Mouse (Mus musculus) erythroblast, adult 5-6 weeks (primary cell): ENCODE measurements around the gene Zfp825. TPM values are rescaled to one million over a fixed set of nuclear protein-coding genes. Genes with fewer than 3 reads are reported as not detected.
A peak's percentile ranks its signal among the peaks of the same experiment; 100 is the strongest.
"Not testable (repeated sequence)": the region's sequence is repeated elsewhere in the genome, so short reads cannot be mapped to it uniquely, and the experiment has no call there.

ENCODE experiments used
- ATAC-seq: replicated peaks from 2 replicates; pipeline ENCODE4 v1.8.0; 2016; ENCODE audit warnings: moderate number of reproducible peaks, mild to moderate bottlenecking, moderate TSS enrichment, inconsistent platforms; ENCODE audit not compliant: poor library complexity, low FRiP score, severe bottlenecking
- total RNA-seq, 2 experiments: library from RNA; stranded (forward) in 1 of 2; stranded (reverse) in 1 of 2; fragments of 150-400 nt in 1 of 2; fragments of 200-764, 138-1000 nt in 1 of 2; gene quantifications; 2 replicates each; pipeline versions ENCODE4 v1.2.3 to v1.2.4; 2015 to 2017; ENCODE audit warnings: low replicate concordance in 2 of 2

Zfp825 gene
- total RNA-seq (2015; ENCODE audit: low replicate concordance) = 4.8 and 17.9 TPM in 2 replicates
- 2.2 and 5.2 TPM in 2 replicates for total RNA-seq (2017; ENCODE audit: low replicate concordance)

- peak; percentile 99 for ATAC-seq
Observed at GRCm38 (mm10) chr13:74493911-74494679, at the start of gene Zfp825. Gene Zfp825, minus strand, starts transcription at chr13:74493992.

- not testable (repeated sequence) for ATAC-seq
Observed at GRCm38 (mm10) chr13:74535418-74535817, 41.6 kb upstream of the Zfp825 start.

- ATAC-seq = not testable (repeated sequence)
Observed at GRCm38 (mm10) chr13:74534864-74535263, 41.1 kb upstream of the Zfp825 start.

DNA sequence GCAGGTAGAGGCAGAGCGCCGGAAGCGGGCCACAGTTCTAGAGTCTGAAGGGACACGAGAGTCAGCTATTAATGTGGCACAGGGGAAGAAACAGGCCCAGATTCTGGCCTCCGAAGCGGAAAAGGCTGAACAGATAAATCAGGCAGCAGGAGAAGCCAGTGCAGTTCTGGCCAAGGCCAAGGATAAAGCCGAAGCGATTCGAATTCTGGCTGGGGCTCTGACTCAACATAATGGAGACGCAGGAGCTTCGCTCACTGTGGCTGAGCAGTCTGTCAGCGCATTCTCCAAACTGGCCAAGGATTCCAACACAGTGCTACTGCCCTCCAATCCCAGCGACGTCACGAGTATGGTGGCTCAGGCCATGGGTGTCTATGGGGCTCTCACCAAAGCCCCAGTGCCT is 40.3 kb upstream of the Zfp825 start:
- no peak for ATAC-seq

GRCm38 (mm10) chr13:74531251-74531650 is 37.5 kb upstream of the Zfp825 start:
- ATAC-seq = not testable (repeated sequence)

DNA sequence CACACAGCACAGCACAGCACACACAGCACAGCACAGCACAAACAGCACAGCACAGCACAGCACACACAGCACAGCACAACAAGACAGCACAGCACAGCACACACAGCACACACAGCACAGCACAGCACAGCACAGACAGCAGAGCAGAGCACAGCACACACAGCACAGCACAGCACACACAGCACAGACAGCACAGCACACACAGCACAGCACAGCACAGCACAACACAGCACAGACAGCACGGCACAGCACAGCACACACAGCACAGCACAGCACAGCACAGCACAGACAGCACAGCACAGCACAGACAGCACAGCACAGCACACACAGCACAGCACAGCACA is 35.6 kb upstream of the Zfp825 start:
- peak; percentile 74 for ATAC-seq

- peak; percentile 67 for ATAC-seq
Observed at GRCm38 (mm10) chr13:74528519-74529371, 35.0 kb upstream of the Zfp825 start.

GRCm38 (mm10) chr13:74522481-74523237 is 28.9 kb upstream of the Zfp825 start:
- peak; percentile 82 for ATAC-seq

- not testable (repeated sequence) for ATAC-seq
Observed at GRCm38 (mm10) chr13:74522141-74522480, 28.3 kb upstream of the Zfp825 start.

- not testable (repeated sequence) for ATAC-seq
Observed at GRCm38 (mm10) chr13:74507981-74508380, 14.2 kb upstream of the Zfp825 start.

DNA sequence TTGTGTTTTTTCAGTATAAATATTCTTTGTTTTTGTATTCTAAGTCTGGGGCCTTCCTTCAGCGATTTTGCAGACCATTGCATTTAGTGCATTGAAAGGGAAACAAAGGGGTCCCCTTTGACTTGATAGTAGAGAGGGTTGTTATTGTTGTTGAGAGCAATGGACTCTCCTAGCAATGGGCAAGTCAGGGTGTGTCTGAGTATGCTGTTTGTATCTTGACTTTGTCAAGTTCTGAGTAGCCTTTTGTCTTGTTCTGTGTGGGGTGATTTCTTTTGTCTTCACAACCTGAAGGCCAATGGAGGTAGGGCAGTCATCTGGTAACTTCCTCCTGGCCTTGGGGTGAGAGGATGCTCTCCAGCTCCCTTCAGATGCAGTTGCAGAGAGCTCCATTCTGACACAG is 9.1 kb upstream of the Zfp825 start:
- ATAC-seq = not testable (repeated sequence)

DNA sequence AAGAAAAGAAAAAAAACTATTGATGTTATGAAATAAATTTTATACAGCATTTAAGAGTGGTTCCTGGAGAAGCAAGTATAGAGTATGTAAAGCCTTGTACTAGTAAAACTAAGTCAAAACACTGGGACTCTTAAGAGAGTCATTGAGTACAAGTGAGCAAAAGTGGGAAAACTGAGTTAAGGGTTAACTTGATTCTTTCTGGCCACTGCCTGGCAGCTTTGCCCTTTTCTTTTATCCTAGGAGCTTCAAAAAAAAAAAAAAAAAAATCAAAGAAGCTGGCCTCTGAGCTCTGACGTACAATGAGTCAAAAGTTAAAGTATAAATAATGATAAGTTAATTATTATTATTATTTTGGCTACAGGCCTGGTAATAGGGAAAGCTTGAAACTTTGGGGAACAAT is 5.9 kb upstream of the Zfp825 start:
- ATAC-seq = not testable (repeated sequence)

DNA sequence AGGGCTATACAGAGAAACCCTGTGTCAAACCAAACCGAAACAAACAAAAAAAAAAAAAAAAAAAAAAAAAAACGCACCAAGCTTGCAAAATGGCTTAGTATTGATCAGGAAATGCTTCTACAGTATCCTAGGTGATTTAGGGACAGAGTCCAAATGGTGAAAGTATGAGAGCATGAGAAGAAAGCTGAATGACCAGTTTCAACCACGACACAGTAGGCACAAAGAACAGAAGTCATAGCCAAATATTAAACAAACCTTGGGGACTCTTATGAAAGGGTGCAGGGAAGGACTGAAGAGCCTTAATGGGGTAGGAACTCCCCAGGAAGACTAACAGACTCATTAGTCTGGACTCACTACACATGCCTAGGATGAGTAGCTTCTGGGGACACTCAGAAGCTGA is 9.5 kb downstream of the Zfp825 start:
- ATAC-seq = not testable (repeated sequence)

- not testable (repeated sequence) for ATAC-seq
Observed at GRCm38 (mm10) chr13:74471468-74471867, 22.3 kb downstream of the Zfp825 start.

GRCm38 (mm10) chr13:74462699-74463385 is 30.9 kb downstream of the Zfp825 start:
- peak; percentile 98 for ATAC-seq

GRCm38 (mm10) chr13:74462318-74462698 is 31.5 kb downstream of the Zfp825 start:
- not testable (repeated sequence) for ATAC-seq

DNA sequence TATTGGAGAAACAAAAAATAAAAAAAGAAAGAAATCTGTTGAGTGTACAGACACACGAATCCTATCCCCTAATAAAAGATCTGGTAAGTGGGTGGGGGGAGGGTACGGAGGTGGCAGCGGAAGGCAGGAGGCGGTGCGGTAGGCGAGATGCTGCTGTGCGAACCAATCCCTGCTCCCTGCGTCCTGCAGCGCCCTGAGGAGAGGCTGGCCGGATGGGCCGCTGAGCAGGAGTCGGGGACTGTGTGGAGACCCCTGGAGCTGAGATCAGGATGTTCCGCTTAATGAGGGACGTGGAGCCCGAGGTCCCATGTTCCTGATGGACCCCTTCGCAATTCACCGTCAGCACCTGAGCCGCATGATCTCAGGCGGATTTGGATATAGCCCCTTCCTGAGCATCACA is 53.9 kb downstream of the Zfp825 start:
- no peak for ATAC-seq
